Mouse (Mus musculus) spleen, adult 2 months (tissue): Measurements from ENCODE around the gene Lpar1. TPM values are rescaled to one million over a fixed set of nuclear protein-coding genes. Genes with fewer than 3 reads are reported as not detected.

Experiments
- DNase-seq, 2 experiments: peaks; one replicate each; pipeline versions ENCODE4 v3.0.0 to v3.0.0-alpha.2; 2012 to 2021; ENCODE audit warnings: low spot score in 2 of 2, low read depth in 1 of 2
- H3K27ac ChIP-seq: fragments of 200-500 bp; 2 replicates; pipeline ENCODE4 v1.5.1; 2012; ENCODE audit warnings: low read length, inconsistent platforms; ENCODE audit not compliant: insufficient read depth
- H3K27me3 ChIP-seq: fragments of 200-500 bp; 2 replicates; pipeline ENCODE4 v1.6.1; 2012; ENCODE audit warnings: mild to moderate bottlenecking, moderate library complexity, low read length, inconsistent platforms; ENCODE audit not compliant: control insufficient read depth, insufficient read depth
- H3K36me3 ChIP-seq: fragments of 200-500 bp; 2 replicates; pipeline ENCODE4 v1.6.1; 2012; ENCODE audit warnings: mild to moderate bottlenecking, low read length, inconsistent platforms; ENCODE audit not compliant: control insufficient read depth, insufficient read depth
- H3K4me1 ChIP-seq: fragments of 200-500 bp; 2 replicates; pipeline ENCODE4 v1.6.1; 2011; ENCODE audit warnings: inconsistent platforms; ENCODE audit not compliant: control insufficient read depth, insufficient read depth, insufficient read length
- H3K4me3 ChIP-seq: fragments of 200-500 bp; 2 replicates; pipeline ENCODE4 v1.5.1; 2011; ENCODE audit warnings: mild to moderate bottlenecking, inconsistent platforms; ENCODE audit not compliant: insufficient read depth, insufficient read length; ENCODE audit errors: extremely low read depth
- CTCF ChIP-seq: fragments of 200-500 bp; IDR thresholded peaks from 2 replicates; pipeline ENCODE4 v1.5.1; 2011; ENCODE audit warnings: mild to moderate bottlenecking, inconsistent platforms; ENCODE audit not compliant: insufficient read depth, insufficient read length, insufficient replicate concordance; ENCODE audit errors: extremely low read depth
- POLR2A ChIP-seq: fragments of 200-500 bp; IDR thresholded peaks from 2 replicates; pipeline ENCODE4 v1.6.1; 2011; ENCODE audit warnings: low read depth, low read length, inconsistent platforms
- WGBS: fragments of 180-500 bp; shearing (Covaris S2); methylation state at CpG from one replicate; pipeline ENCODE4 v1.1.7; 2018; 5-methylcytosine and 5-hydroxymethylcytosine counted together
- polyA plus RNA-seq: library from polyadenylated mRNA; depleted of rRNA; stranded (reverse); fragments of >200 nt; gene quantifications from 2 replicates; pipeline ENCODE4 v1.2.3, GENCODE M21; 2012

The Lpar1 gene
- polyA plus RNA-seq, 1 experiment: 19.7 TPM

DNA sequence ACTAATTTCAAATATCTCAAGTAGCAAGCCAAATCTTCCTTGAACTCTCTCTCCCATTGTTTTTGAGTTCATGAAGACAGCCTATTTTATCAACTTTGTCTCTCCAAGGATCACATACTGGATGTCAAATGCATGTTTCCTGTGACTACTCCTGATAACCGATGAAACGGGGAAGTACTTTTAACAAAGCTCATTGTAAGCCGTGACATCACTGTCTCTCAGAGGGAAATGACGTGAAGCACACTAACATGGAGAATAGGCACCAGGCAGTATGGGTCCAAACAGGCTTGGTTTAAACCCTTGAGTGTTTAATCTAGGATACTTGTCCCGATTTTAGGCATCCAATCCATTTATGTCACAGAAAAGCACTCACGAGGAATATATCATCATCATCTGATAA lies 17.9 kb downstream of the Lpar1 start:
- no peaks in the 10 kb centered on the region for H3K4me1 ChIP-seq
- 61% methylated on average over 6 of the region's 6 CpGs for WGBS
- TF ChIP-seq POLR2A (no peak), CTCF (no peak)
- H3K27me3 ChIP-seq: no peaks in the 10 kb centered on the region
- no peak overlapping the region for H3K27ac ChIP-seq
- no peak for DNase-seq
- no peak overlapping the region for H3K4me3 ChIP-seq
- H3K36me3 ChIP-seq: no peaks in the 10 kb centered on the region

DNA sequence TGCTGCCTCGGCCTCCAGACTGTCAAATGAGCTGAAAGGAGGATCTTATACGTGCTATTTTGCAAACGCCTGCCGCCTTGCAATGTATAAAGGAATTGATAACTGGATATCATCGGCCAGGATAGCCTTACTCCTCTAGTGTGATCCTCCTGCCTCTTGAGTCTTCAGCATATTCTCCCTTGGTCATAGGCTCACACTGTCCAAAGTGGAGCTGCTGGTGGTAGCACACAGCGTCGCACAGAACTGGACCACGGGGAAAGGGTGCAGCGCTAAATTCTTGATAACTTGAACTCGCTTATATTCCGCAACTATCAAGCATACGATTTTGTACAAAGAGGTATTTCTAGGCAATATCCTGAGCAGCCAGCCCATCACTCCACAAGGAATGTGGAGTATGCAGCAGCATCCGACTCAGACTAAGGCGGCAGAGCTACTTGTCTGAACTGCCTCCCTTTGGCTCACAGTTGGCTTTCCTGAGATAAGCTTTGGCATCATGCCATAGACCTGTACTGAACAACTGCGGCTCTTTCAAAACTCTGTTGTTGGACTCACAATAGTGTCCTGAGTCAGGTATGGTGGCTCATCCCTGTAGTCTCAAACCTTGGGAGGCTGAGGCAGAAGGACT lies 18.9 kb downstream of the Lpar1 start:
- no peak for DNase-seq
- Histone ChIP-seq H3K27ac (no peak overlapping the region), H3K27me3 (no peaks in the 10 kb centered on the region), H3K4me1 (no peaks in the 10 kb centered on the region), H3K36me3 (no peaks in the 10 kb centered on the region), H3K4me3 (no peak overlapping the region)
- WGBS: 91% methylated on average over 15 of the region's 15 CpGs
- TF ChIP-seq CTCF: no peak
- no peak for TF ChIP-seq POLR2A

- Histone ChIP-seq H3K4me1 (no peaks in the 10 kb centered on the region), H3K27ac (no peak overlapping the region), H3K36me3 (no peaks in the 10 kb centered on the region), H3K27me3 (no peaks in the 10 kb centered on the region), H3K4me3 (no peak overlapping the region)
- DNase-seq: no peak
- WGBS: 85% methylated on average over 13 of the region's 13 CpGs
- TF ChIP-seq POLR2A (no peak), CTCF (no peak)
Observed at GRCm38 (mm10) chr4:58534141-58534571, 19.5 kb downstream of the Lpar1 start.

DNA sequence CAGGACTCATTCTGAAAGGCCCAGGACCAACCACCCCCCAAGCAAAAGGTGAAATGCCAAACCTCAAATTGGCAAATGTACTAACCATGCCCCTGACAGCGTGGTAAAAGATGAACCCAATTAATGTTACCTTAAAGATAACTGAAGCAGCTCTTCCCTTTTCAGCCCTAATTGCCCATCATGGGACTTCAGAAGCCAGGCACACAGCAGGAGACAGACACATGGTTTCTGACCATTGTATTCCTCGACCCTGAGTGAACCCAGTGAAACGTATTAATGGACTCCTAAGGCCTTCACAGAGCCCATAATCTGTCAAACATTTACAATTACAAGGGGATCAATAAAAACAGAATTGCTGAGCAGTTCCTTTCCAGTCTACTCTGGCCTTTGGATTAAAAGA lies 20.2 kb downstream of the Lpar1 start:
- no peaks in the 10 kb centered on the region for H3K4me1 ChIP-seq
- no peak overlapping the region for H3K27ac ChIP-seq
- H3K4me3 ChIP-seq: no peak overlapping the region
- WGBS: 84% methylated on average over 3 of the region's 3 CpGs
- no peaks in the 10 kb centered on the region for H3K27me3 ChIP-seq
- TF ChIP-seq POLR2A (no peak), CTCF (no peak)
- no peak for DNase-seq
- no peaks in the 10 kb centered on the region for H3K36me3 ChIP-seq

DNA sequence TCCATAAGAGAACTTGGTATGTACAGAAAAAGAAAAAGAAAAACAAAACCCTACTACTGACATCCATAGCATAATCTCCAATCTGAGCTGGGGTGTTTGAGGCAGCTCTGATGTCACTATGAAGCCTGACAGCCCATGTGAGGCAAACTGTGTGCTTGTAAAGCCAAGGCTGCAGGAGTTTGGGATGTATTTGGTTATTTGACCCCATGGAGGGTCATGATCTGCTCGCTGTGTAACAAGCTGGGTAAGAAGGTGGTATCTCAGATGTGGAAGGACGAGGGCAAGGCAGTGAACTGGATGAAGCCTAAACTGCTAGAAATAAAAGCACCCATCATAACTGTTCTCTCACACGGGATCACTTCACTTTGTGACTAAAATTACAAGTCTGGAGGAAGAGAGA lies 21.4 kb downstream of the Lpar1 start:
- no peak overlapping the region for H3K27ac ChIP-seq
- no peaks in the 10 kb centered on the region for H3K36me3 ChIP-seq
- no peaks in the 10 kb centered on the region for H3K4me1 ChIP-seq
- no peak for DNase-seq
- no peak overlapping the region for H3K4me3 ChIP-seq
- no peaks in the 10 kb centered on the region for H3K27me3 ChIP-seq
- TF ChIP-seq POLR2A (no peak), CTCF (no peak)
- WGBS: 78% methylated on average over 3 of the region's 3 CpGs

GRCm38 (mm10) chr4:58530706-58531105 lies 23.0 kb downstream of the Lpar1 start:
- 94% methylated on average over 5 of the region's 5 CpGs for WGBS
- DNase-seq: no peak

DNA sequence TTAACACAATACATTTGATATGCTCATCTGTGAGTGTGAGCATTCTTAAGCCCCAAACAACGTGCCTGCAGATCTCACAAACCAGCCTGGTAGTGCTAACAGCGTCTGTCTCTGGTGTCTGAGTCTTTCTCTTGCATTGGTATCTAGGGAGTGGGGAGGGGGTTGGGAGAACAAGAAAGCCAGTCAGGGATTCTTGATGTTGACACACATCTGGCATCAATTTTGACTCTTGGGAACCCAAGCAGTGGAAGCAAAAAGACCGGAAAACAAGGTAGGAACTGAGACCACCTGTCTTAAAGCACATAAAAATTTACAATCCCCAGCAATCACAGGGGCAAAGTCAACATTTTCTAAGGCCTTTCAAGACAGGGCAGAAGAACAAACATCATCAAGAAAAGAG lies 23.4 kb downstream of the Lpar1 start:
- Histone ChIP-seq H3K4me3 (no peak overlapping the region), H3K27ac (no peak overlapping the region), H3K4me1 (no peaks in the 10 kb centered on the region), H3K27me3 (no peaks in the 10 kb centered on the region), H3K36me3 (no peaks in the 10 kb centered on the region)
- TF ChIP-seq POLR2A: no peak
- TF ChIP-seq CTCF: no peak
- 92% methylated on average over 3 of the region's 3 CpGs for WGBS
- no peak for DNase-seq

More at GRCm38 (mm10) chr4:58530706-58531105, 23.0 kb downstream of the Lpar1 start:
- Histone ChIP-seq H3K36me3 (no peaks in the 10 kb centered on the region), H3K4me1 (no peaks in the 10 kb centered on the region), H3K4me3 (no peak overlapping the region), H3K27me3 (no peaks in the 10 kb centered on the region), H3K27ac (no peak overlapping the region)
- TF ChIP-seq POLR2A: no peak
- TF ChIP-seq CTCF: no peak
